Mouse (Mus musculus): Measurements from ENCODE around the gene Tmem200a. TPM values are rescaled to one million over a fixed set of nuclear protein-coding genes. Genes with fewer than 3 reads are reported as not detected.

The Tmem200a gene
- polyA plus RNA-seq, 1 experiment = 8.9 TPM

DNA sequence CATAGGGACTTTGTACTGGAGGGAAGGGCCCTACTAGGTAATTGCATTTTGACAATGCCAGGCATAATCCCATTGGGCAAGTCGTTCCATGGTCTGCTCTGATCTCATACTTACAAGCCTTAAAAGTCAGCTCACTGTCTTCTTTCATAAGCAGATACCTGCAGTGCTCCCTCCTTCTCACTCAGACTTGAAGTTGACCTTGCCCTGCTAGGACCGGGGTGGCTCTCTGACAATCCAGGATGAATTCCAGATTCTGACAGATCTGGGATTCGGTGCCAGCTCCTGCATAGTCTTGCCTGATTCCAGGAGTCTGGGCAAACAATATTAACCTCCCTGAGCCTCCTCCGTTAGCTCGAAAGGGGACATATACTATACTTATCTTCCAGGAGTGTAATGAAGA is 6.9 kb downstream of the Tmem200a start:
- no peak overlapping the region for H3K27ac ChIP-seq (ENCODE audit: insufficient read depth, low read length)
- H3K4me1 ChIP-seq (ENCODE audit: control insufficient read depth, insufficient read depth, low read length) = no peaks in the 10 kb centered on the region
- no peak overlapping the region for H3K4me3 ChIP-seq (ENCODE audit: insufficient read depth, low read length)
- TF ChIP-seq POLR2A (IDR thresholded peaks at IDR 0.05; ENCODE audit: extremely low read depth, insufficient read depth, low read length) (no peak), CTCF (IDR thresholded peaks at IDR 0.05; ENCODE audit: extremely low read depth, insufficient read depth, low read length) (no peak)

DNA sequence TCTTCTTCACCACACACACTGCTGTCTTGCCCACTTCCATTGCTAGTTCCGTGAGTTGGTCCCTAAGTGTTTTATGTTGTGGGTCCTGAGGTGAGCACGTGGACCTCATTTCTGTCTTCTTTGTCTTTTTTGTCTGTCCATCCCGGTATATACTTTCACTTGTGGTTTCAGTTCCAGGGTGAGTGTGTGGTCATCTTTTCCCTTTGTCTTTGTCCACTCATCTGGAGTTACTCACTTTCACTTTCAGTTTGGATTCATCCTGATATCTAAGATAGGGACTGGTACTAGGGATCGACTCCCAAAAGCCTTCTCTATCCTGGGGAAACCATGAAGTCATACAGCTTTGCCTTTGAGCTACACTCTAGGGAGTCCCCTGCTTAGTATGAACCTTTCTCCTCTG is 15.8 kb downstream of the Tmem200a start:
- Histone ChIP-seq H3K4me1 (ENCODE audit: control insufficient read depth, insufficient read depth, low read length) (peaks cover 3% of the 10 kb centered on the region), H3K4me3 (ENCODE audit: insufficient read depth, low read length) (no peak overlapping the region), H3K27ac (ENCODE audit: insufficient read depth, low read length) (no peak overlapping the region)
- TF ChIP-seq CTCF (IDR thresholded peaks at IDR 0.05; ENCODE audit: extremely low read depth, insufficient read depth, low read length) = no peak
- no peak for TF ChIP-seq POLR2A (IDR thresholded peaks at IDR 0.05; ENCODE audit: extremely low read depth, insufficient read depth, low read length)

DNA sequence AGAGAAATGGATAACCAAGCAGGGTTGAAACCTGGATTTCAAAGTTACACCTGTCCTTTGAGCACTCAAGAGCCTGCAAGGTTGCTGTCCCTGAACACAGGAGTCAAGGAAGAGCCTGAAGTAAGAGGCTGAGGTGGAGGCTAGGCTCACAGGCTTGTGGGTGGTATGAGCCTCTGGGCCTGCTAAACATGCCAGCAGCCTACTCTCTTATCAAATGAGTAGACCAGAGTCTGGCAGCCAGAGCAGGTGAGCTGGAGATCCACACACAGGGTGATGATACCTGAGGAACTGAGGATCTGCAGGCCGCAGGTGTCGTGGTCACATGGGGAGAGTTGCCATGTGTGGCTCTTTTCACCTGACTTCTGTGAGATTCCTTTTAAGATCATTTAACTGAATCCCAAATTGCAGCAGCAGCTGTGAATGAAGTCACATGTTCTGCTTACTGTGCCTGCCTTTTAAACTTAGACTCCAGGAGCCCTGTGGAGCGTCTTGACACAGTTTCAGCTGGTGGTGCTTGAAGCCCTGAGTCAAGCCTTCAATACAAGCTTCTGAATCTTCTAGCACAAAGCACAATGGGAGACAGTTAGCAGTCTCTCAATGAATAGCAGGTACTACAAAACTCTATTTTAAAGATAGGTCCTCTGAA is 19.1 kb downstream of the Tmem200a start:
- no peak overlapping the region for H3K27ac ChIP-seq (ENCODE audit: insufficient read depth, low read length)
- TF ChIP-seq POLR2A (IDR thresholded peaks at IDR 0.05; ENCODE audit: extremely low read depth, insufficient read depth, low read length) (no peak), CTCF (IDR thresholded peaks at IDR 0.05; ENCODE audit: extremely low read depth, insufficient read depth, low read length) (no peak)
- peaks cover 3% of the 10 kb centered on the region for H3K4me1 ChIP-seq (ENCODE audit: control insufficient read depth, insufficient read depth, low read length)
- H3K4me3 ChIP-seq (ENCODE audit: insufficient read depth, low read length) = no peak overlapping the region

DNA sequence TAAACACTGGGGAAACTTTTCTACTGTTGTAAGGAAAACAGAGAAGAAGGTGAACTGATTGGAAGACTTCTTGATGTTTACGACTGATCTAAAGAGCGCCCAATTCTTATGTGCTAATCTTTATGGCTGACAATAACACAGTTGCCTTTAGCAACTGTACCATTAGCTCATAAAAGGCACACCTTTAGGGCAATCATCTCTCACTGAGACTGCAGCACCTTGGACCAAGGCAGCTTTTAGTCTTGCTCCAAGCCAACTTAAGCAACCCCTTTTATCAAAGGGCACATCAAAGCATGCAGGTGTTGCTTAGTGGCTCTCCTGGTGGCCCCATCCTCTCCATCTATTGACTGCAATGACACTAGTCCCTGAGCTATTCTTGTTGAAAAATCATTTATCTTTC is 27.7 kb downstream of the Tmem200a start:
- no peak overlapping the region for H3K27ac ChIP-seq (ENCODE audit: insufficient read depth, low read length)
- H3K4me1 ChIP-seq (ENCODE audit: control insufficient read depth, insufficient read depth, low read length) = no peaks in the 10 kb centered on the region
- TF ChIP-seq POLR2A (IDR thresholded peaks at IDR 0.05; ENCODE audit: extremely low read depth, insufficient read depth, low read length) = no peak
- TF ChIP-seq CTCF (IDR thresholded peaks at IDR 0.05; ENCODE audit: extremely low read depth, insufficient read depth, low read length) = no peak
- no peak overlapping the region for H3K4me3 ChIP-seq (ENCODE audit: insufficient read depth, low read length)

DNA sequence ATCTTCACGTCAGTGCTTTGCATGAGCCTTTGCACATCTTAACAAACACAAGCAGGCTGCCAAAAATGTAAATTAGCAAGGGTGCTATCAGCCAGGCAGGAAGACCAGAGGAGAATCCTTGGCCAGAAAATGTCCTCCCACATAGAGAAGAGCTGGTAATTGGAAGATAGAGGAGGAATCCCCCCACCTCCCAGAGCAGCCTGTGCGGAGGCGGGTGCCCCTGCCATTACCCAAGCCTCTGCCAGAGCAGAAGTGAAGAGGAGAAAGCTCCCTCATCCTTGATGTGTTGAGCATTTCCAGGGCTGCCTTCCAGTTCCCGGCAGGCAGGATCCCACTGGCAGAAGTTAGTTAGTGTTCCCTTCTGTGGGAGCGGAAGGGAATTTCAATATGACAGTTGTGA is 43.9 kb downstream of the Tmem200a start:
- Histone ChIP-seq H3K4me1 (ENCODE audit: control insufficient read depth, insufficient read depth, low read length) (peaks cover 3% of the 10 kb centered on the region), H3K4me3 (ENCODE audit: insufficient read depth, low read length) (no peak overlapping the region), H3K27ac (ENCODE audit: insufficient read depth, low read length) (no peak overlapping the region)
- TF ChIP-seq CTCF (IDR thresholded peaks at IDR 0.05; ENCODE audit: extremely low read depth, insufficient read depth, low read length) (no peak), POLR2A (IDR thresholded peaks at IDR 0.05; ENCODE audit: extremely low read depth, insufficient read depth, low read length) (no peak)

DNA sequence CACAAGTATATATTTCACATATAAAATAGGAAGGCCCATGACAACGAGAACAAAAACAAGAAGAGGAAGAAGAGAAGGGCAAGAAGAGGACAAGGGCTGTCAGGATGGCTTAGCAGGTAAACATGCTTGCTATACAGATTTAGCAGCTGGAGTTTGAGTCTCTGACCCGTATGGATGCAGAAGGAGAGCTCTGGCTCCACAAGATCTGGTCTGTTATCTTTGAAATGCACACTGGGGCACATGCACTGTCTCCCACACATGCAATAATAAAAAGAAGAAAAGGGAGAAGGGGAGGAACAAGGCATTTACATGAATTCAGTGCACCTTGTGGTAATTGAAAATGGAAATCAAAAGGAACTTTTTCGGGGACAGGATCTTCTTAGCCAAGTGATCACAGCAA is 60.1 kb downstream of the Tmem200a start:
- no peak for TF ChIP-seq POLR2A (IDR thresholded peaks at IDR 0.05; ENCODE audit: extremely low read depth, insufficient read depth, low read length)
- no peak for TF ChIP-seq CTCF (IDR thresholded peaks at IDR 0.05; ENCODE audit: extremely low read depth, insufficient read depth, low read length)
- no peak overlapping the region for H3K27ac ChIP-seq (ENCODE audit: insufficient read depth, low read length)
- no peak overlapping the region for H3K4me3 ChIP-seq (ENCODE audit: insufficient read depth, low read length)
- H3K4me1 ChIP-seq (ENCODE audit: control insufficient read depth, insufficient read depth, low read length) = no peaks in the 10 kb centered on the region

DNA sequence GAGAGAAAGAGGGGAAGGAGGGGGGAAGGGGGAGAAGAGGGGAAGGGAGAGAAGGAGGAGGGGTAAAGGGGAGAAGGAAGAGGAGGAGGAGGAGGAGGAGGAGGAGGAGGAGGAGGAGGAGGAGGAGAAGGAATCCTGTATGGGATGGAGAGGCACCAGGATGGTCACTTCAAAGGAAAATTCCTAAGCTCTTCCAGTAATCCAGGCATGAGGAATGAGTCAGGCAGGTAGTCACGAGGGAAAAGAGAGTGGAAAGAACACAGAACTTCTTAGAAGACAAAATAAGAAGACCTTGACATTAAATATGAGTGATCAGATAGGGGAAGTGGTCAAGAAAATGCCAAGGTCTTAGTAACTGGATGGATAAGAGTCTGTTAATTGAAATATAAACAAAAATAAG is 64.6 kb downstream of the Tmem200a start:
- Histone ChIP-seq H3K27ac (ENCODE audit: insufficient read depth, low read length) (no peak overlapping the region), H3K4me3 (ENCODE audit: insufficient read depth, low read length) (no peak overlapping the region), H3K4me1 (ENCODE audit: control insufficient read depth, insufficient read depth, low read length) (no peaks in the 10 kb centered on the region)
- TF ChIP-seq CTCF (IDR thresholded peaks at IDR 0.05; ENCODE audit: extremely low read depth, insufficient read depth, low read length) = no peak

DNA sequence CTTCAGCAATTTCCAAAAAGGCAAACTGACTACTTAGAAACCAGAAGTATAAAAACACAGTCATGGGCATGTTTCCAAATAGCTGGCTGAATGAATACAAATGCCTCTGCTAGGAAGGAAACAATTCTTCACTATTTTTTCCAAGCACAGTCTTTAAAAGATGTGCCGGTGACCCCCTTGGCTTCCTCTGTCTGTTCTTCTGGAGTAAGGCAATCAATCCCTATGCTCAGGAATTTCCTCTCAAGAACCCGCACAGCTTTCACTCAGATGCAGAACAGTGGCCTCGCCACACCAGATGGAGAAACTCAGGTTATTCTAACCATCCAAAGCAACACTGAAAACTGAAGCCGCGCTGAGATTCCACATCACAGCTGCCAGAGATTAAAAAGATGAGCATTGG is 69.9 kb downstream of the Tmem200a start:
- Histone ChIP-seq H3K4me3 (ENCODE audit: insufficient read depth, low read length) (no peak overlapping the region), H3K27ac (ENCODE audit: insufficient read depth, low read length) (no peak overlapping the region), H3K4me1 (ENCODE audit: control insufficient read depth, insufficient read depth, low read length) (no peaks in the 10 kb centered on the region; the same call in 1 of the 2 replicates)
- TF ChIP-seq POLR2A (IDR thresholded peaks at IDR 0.05; ENCODE audit: extremely low read depth, insufficient read depth, low read length) (no peak), CTCF (IDR thresholded peaks at IDR 0.05; ENCODE audit: extremely low read depth, insufficient read depth, low read length) (no peak)

DNA sequence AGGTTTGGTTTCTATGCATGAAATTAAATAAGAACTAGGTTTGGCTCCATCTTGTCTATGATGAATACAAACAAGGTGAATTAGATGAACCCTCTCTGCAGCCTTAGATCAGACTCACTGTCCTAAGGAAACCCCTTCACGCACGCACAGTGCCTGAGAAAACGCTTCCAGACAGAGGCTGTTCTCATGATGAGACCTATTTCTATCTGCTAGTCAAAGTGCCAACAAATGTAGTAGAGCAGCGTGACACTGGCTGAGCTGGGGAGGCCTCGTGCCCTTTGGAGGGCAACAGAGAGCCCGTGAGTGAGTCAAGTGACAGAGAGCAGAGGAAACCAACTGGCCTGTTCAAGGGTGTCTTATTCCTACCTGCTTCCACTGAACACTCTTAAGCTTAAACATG is 73.4 kb downstream of the Tmem200a start:
- Histone ChIP-seq H3K4me3 (ENCODE audit: insufficient read depth, low read length) (no peak overlapping the region), H3K4me1 (ENCODE audit: control insufficient read depth, insufficient read depth, low read length) (no peaks in the 10 kb centered on the region; the same call in 1 of the 2 replicates)
- TF ChIP-seq POLR2A (IDR thresholded peaks at IDR 0.05; ENCODE audit: extremely low read depth, insufficient read depth, low read length) = no peak
- no peak for TF ChIP-seq CTCF (IDR thresholded peaks at IDR 0.05; ENCODE audit: extremely low read depth, insufficient read depth, low read length)

DNA sequence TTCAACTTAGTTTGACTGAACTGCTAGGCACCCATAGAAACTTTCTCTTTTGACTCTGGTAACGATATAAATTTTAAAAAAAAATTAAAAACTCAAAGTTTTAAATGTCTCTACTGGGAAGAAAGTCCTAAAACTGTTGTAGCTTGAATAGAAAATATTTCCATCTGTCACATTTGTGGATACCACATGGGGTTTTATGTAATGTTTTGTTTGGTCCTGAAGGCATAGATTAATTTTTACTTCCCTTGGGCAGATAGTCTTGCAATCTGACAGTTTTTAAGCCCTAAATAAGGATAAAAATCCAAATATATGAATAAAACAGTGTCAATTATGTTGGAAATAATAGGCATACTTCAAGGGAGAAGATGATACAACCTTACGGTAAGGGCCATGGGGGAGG is 78.0 kb downstream of the Tmem200a start:
- H3K27ac ChIP-seq (ENCODE audit: insufficient read depth, low read length) = no peak overlapping the region
- no peak overlapping the region for H3K4me3 ChIP-seq (ENCODE audit: insufficient read depth, low read length)
- no peaks in the 10 kb centered on the region; the same call in none of the 2 replicates for H3K4me1 ChIP-seq (ENCODE audit: control insufficient read depth, insufficient read depth, low read length)
- no peak for TF ChIP-seq POLR2A (IDR thresholded peaks at IDR 0.05; ENCODE audit: extremely low read depth, insufficient read depth, low read length)
- no peak for TF ChIP-seq CTCF (IDR thresholded peaks at IDR 0.05; ENCODE audit: extremely low read depth, insufficient read depth, low read length)

More for the DNA sequence above, 73.4 kb downstream of the Tmem200a start:
- H3K27ac ChIP-seq (ENCODE audit: insufficient read depth, low read length) = no peak overlapping the region
